Mouse (Mus musculus) left cerebral cortex, adult 2 months (tissue): ENCODE data around the gene Man2c1. TPM values are rescaled to one million over a fixed set of nuclear protein-coding genes. Genes with fewer than 3 reads are reported as not detected.

Experiments
- DNase-seq, 2 experiments: peaks; one replicate each; pipeline ENCODE4 v3.0.0; 2021 to 2022; ENCODE audit warnings: low spot score in 2 of 2, mixed read lengths in 1 of 2; ENCODE audit errors: extremely low spot score in 1 of 2
- H3K27ac ChIP-seq: fragments of 200-600 bp; 2 replicates; pipeline ENCODE4 v1.8.1; 2022
- H3K4me3 ChIP-seq: fragments of 200-600 bp; 2 replicates; pipeline ENCODE4 v1.8.1; 2022
- CTCF ChIP-seq: fragments of 200-600 bp; IDR thresholded peaks from 2 replicates; pipeline ENCODE4 v1.8.1; 2022; ENCODE audit warnings: antibody characterized with exemption, mild to moderate bottlenecking, moderate library complexity
- intact Hi-C: fragments of 180-260 bp; cut with DNase I; formaldehyde crosslinking; loops from one replicate; pipeline ENCODE4 v1.15.1; 2025
- long read RNA-seq, 2 experiments: library from polyadenylated mRNA; stranded (forward); transcript quantifications; one replicate each; pipeline ENCODE4 v2.0.0; 2021; ENCODE audit warnings: borderline mapping rate in 2 of 2
- total RNA-seq, 2 experiments: library from RNA; stranded (reverse); gene quantifications; 2 replicates each; pipeline ENCODE4 v1.2.3; 2021

Gene Man2c1
- 100 to 1,000 TPM; 150 to 175 TPM for total RNA-seq
- long read RNA-seq, experiment 1, transcript Man2c1-211 (26 exons, 3,820 nt) = major isoform, 52 of 103 reads
- long read RNA-seq, experiment 1, partial matches to known transcripts = 8 of 103 reads
- long read RNA-seq, experiment 1, other reads (novel, unspliced or antisense) = 42 of 103 reads
- long read RNA-seq, experiment 2, transcript Man2c1-211 (26 exons, 3,820 nt) = major isoform, 26 of 77 reads
- long read RNA-seq, experiment 2, partial matches to known transcripts = 9 of 77 reads
- long read RNA-seq, experiment 2, other reads (novel, unspliced or antisense) = 41 of 77 reads

- peak; percentile 82 for TF ChIP-seq CTCF
- intact Hi-C loops = loop anchor here (1.0 to 5.0 kb wide), 6 partner anchors 54 to 240 kb away; partner anchors contain the start of genes Snupn and Snx33
- DNase-seq = peak; percentile 91 to 92
- Histone ChIP-seq H3K27ac (peak within 1 kb of the TSS; percentile 96), H3K4me3 (peak within 1 kb of the TSS; percentile 71)
Observed at GRCm38 (mm10) chr9:57130577-57131433, at the start of gene Man2c1. Gene Man2c1, plus strand, starts transcription at chr9:57130690.

- TF ChIP-seq CTCF = no peak
- DNase-seq = no peak
- H3K4me3 ChIP-seq = no peak overlapping the region
- no peak overlapping the region for H3K27ac ChIP-seq
- intact Hi-C loops = no loop called here
Observed at GRCm38 (mm10) chr9:57082236-57082635, 48.3 kb upstream of the Man2c1 start.

- H3K27ac ChIP-seq = no peak overlapping the region
- no peak for TF ChIP-seq CTCF
- DNase-seq = no peak
- no peak overlapping the region for H3K4me3 ChIP-seq
- intact Hi-C loops = no loop called here
Observed at GRCm38 (mm10) chr9:57117261-57117755, 13.2 kb upstream of the Man2c1 start.

- peak overlapping the region; percentile 71; the same call in 1 of the 2 replicates for H3K4me3 ChIP-seq
- no peak for DNase-seq
- peak overlapping the region; percentile 96 for H3K27ac ChIP-seq
- intact Hi-C loops = loop anchor here (1.0 to 5.0 kb wide), 4 partner anchors 53 to 239 kb away; partner anchors contain the start of gene Snupn
- no peak for TF ChIP-seq CTCF
Observed at GRCm38 (mm10) chr9:57129641-57130040, 849 bp upstream of the Man2c1 start.

- intact Hi-C loops = no loop called here
- no peak for DNase-seq
- TF ChIP-seq CTCF = no peak
Observed at GRCm38 (mm10) chr9:57137246-57137645, 6.8 kb downstream of the Man2c1 start.

GRCm38 (mm10) chr9:57137777-57138176 is 7.3 kb downstream of the Man2c1 start:
- H3K27ac ChIP-seq = no peak overlapping the region
- intact Hi-C loops = no loop called here
- H3K4me3 ChIP-seq = no peak overlapping the region
- TF ChIP-seq CTCF = no peak
- DNase-seq = no peak

More at GRCm38 (mm10) chr9:57137246-57137645, 6.8 kb downstream of the Man2c1 start:
- Histone ChIP-seq H3K4me3 (no peak overlapping the region), H3K27ac (no peak overlapping the region)

- no peak for DNase-seq
- Histone ChIP-seq H3K27ac (no peak overlapping the region), H3K4me3 (no peak overlapping the region)
- intact Hi-C loops = no loop called here
- TF ChIP-seq CTCF = no peak
Observed at GRCm38 (mm10) chr9:57138507-57138906, 8.0 kb downstream of the Man2c1 start.

GRCm38 (mm10) chr9:57139110-57139509 is 8.6 kb downstream of the Man2c1 start:
- Histone ChIP-seq H3K27ac (no peak overlapping the region), H3K4me3 (no peak overlapping the region)
- TF ChIP-seq CTCF = no peak
- intact Hi-C loops = no loop called here
- no peak for DNase-seq

GRCm38 (mm10) chr9:57139571-57139970 is 9.1 kb downstream of the Man2c1 start:
- no peak overlapping the region for H3K27ac ChIP-seq
- no peak for DNase-seq
- intact Hi-C loops = no loop called here
- no peak overlapping the region for H3K4me3 ChIP-seq
- no peak for TF ChIP-seq CTCF

GRCm38 (mm10) chr9:57141417-57142353 is 11.2 kb downstream of the Man2c1 start:
- no peak for DNase-seq
- intact Hi-C loops = no loop called here
- no peak overlapping the region for H3K4me3 ChIP-seq
- H3K27ac ChIP-seq = no peak overlapping the region
- TF ChIP-seq CTCF = no peak

GRCm38 (mm10) chr9:57143212-57143611 is 12.7 kb downstream of the Man2c1 start:
- no peak overlapping the region for H3K27ac ChIP-seq
- no peak for TF ChIP-seq CTCF
- intact Hi-C loops = no loop called here
- H3K4me3 ChIP-seq = no peak overlapping the region
- DNase-seq = no peak
